Mouse (Mus musculus): Measurements from ENCODE around the gene Mecom.

- TF ChIP-seq CTCF (IDR thresholded peaks at IDR 0.05) (no peak), EP300 (IDR thresholded peaks at IDR 0.05) (no peak)
Measured at GRCm38 (mm10) chr3:30294433-30294832, 253.4 kb downstream of the Mecom start.
